Mouse (Mus musculus) cerebellum, adult (tissue): ENCODE results near the gene Ice2.

Experiments used
- ATAC-seq: cut with Nextera tagmentation; 2 replicates; pipeline ENCODE4 v1.9.2; 2017; ENCODE audit warnings: mild to moderate bottlenecking, moderate library complexity, mixed read lengths; ENCODE audit not compliant: insufficient number of reproducible peaks, low FRiP score, low TSS enrichment

Gene Ice2

DNA sequence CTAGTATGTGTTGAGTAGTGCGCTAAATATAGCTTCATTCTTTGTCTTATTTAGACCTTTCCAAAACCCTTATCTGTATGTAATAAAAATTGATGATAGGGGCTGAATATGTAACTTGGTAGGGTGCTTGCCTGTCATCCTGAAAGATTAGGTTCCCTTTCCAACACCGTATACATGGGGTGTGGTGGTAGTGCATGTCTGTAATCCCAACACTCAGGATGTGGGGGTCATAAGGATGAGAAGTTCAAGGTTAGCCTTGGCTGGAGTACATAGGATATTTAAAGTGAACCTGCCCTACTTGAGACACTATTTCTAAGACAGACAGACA lies 310 bp upstream of the Ice2 start:
- no peak for ATAC-seq

DNA sequence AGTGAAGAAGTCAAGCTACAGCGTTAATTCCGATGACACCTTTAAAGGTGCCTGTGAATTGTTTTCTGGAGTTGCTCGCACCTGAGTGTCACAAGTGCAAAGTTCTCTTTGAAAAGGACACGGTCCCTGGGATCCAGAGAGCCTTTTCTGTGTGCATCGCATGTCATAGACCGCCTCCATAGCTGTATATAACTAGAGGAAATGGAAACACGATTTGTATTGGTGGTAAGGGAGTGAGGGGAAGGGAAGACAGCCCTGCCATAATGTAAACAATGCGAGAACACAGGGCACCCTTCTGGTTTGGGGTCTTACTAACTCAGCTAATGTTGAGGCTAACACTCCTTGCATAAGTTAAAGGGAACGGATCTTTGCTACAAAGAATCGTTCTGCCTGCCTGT lies 746 bp downstream of the Ice2 start:
- ATAC-seq, result no peak

- no peak for ATAC-seq
Measured at GRCm38 (mm10) chr9:69404671-69405070, 7.0 kb downstream of the Ice2 start.

GRCm38 (mm10) chr9:69419476-69419875 lies 21.8 kb downstream of the Ice2 start:
- ATAC-seq, result no peak

DNA sequence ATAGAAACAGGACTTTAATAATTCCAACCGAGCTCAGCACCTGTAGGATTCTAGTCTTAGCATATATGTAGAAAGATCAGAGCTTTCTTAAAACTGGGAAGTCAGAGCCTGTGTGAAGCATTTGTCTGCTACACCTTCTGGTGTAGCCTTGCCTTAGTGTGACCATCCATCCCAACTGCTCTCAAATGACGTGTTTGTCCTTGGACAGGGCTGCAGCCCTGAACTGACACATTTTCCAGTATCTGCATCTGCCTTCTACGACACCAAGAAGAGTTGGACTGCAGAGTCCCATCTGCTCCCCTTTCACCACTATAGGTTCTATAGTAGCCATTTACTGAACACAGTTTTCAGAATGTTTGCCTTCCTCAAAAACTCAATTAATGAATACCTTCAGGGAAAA lies 32.8 kb downstream of the Ice2 start:
- ATAC-seq, result no peak

GRCm38 (mm10) chr9:69431863-69432555 lies 34.3 kb downstream of the Ice2 start:
- ATAC-seq, result no peak

DNA sequence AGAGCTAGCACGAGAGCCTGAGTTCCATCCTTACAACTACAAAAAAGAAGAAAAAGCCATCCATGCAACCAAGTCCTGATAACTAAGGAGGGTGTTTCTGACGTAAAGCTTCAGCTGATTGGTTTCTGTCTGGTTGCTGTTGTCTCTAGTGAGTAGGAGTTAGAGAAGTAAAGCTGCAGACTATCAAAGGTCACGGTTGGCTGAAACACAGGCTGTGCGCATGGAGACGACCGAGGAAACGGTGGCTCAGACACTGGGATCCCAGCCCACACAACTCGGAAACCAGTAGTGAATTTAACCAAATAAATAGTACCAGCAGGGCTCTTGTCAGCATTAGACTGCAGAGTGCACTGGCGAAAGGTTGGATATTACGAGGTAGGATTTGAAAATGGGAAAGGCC lies 37.5 kb downstream of the Ice2 start:
- ATAC-seq, result no peak

DNA sequence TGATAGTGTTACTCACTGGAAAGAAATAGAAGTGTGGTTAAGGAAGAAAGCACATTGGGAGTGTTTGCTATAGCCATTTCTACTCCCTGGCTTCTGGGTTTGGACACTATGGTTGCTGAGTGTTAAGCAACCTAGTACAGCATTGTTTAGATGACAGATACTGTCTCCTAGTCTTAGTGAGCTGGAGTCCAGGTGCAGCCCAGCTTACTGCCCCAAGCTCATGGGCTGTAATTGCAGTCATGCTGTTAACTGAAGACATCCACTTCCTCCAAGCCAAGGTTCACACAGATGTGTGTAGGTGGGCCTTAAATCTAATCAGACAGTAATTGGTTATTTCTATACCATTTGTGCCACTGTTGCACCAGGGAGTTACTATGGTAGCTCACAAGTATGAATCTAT lies 38.0 kb downstream of the Ice2 start:
- ATAC-seq, result no peak

- ATAC-seq, result no peak
Measured at GRCm38 (mm10) chr9:69439805-69440357, 42.2 kb downstream of the Ice2 start.

- ATAC-seq, result no peak
Measured at GRCm38 (mm10) chr9:69442471-69443038, 44.8 kb downstream of the Ice2 start.

GRCm38 (mm10) chr9:69443203-69443602 lies 45.5 kb downstream of the Ice2 start:
- ATAC-seq, result no peak

GRCm38 (mm10) chr9:69448801-69449200 lies 51.1 kb downstream of the Ice2 start:
- no peak for ATAC-seq

- no peak for ATAC-seq
Measured at GRCm38 (mm10) chr9:69450636-69451035, 52.9 kb downstream of the Ice2 start.

DNA sequence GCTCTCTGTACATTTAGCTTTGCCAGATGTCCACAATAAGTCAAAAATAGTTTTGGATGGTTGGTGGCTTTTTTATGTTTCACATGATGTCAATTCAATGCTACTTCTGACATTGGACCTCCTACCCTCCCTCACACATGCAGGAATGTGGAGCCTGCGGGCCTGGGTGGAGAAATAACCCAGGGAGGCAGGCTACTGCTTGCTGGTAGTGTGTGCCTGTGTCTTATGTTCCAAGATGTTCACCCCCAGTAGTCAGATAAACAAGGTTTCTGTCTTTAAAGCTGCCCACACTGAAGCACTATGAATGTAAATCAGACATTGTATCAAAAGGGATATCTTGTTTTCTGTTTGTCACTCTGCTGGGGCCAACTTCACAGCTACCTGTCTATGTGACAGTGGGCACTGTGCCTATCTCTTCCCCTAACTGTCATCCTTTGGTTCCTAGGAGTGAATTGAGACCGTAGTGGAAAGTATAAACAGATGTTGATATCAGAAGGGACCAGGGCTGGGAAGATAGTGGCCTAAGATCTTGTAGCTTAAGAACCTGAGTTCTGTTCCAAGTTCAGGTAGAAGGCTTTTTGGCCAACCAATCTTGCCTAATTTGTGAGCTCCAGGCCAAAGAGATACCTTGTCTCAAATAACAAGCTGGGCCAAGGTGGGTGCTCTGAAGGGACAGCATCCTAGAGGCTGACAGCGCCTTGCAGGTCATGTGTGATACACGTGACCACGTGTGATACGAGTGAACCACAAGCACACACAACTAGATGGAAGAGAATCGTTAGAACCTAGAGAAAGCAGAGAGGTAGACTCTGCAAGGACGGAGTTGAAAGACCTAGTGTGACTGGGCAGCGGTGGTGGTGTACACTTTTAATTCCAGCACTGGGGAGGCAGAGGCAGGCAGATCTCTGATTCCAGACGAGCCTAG lies 54.4 kb downstream of the Ice2 start:
- no peak for ATAC-seq

DNA sequence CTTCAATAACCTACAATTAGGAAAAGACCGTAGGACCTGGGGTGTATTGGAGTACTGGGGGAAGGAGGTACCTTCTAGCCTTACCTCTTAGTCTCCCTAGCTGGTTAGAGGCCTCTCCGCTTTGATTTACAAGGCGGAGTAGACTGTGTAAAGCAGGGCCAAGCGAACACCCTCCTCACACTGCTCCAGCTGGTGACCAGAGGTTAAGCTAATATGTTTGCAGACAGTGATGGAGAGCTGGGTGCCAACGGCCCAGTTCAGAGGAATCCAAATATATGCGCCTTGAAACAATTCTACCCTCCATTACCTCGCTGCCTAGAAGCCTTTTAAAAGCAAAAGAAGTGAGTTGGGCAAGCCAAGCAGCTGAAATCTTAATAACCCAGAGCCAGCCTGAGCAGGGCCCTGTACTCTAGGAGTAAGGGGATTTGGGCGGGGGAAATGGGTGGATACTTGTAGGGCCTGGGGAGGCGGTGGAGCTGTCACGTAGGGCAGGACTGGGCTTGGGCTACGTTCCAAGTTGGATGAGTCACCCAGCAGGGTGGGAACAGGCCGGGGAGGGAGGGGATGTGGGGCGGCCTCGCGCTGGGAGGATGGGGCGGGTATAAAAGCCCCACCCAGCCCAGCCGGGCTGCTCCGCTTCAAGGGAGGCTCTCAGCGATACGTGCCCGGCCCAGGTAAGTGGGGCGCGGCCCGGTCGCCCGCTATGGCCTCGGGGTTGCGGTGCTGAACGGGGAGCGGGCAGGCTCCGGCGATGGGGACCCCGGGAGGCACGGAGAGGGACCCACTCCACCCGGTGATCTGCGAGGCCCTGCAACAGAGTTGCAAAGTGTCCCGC lies 55.6 kb downstream of the Ice2 start, which contains the start of gene Anxa2:
Anxa2 (plus strand) TSS at position 555 of the 835 bp plus-strand sequence.
- no peak for ATAC-seq

DNA sequence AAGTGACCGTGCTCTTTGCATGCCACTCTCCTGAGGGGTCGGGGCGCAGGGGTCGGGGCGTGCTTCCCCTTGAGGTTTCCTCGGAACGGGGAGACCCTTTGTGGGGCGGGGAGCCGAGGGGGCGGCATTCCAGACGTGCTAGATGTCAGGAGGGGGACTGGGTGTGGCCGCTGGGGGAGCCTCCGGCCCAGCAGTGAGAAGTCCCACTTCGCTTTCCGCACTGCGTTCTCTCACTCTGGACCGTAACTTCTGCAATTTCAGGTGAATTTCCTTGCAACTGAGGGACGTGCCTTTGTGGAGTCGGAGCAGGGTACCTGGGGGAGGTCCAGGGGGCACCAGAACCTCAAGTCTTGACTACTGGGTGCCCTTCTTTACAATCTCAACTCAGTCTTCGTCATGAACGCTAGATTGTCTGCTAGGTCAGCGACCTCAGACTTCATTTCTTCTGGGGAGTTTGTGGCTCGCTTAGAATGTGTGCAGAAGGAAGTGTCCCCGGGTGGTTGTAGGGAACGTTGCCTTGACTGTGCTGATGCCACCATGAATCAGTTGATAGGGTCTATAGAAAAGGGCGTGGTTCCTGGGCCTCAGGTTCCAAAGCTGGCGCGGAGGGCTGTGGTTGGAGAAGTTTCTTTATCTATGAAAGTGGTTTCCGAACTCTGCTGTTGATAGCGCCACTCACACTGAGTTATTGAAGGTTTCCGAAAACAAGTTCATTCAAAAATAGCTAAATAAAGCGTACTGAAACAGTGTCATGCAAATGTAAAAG lies 56.4 kb downstream of the Ice2 start:
- ATAC-seq, result no peak

DNA sequence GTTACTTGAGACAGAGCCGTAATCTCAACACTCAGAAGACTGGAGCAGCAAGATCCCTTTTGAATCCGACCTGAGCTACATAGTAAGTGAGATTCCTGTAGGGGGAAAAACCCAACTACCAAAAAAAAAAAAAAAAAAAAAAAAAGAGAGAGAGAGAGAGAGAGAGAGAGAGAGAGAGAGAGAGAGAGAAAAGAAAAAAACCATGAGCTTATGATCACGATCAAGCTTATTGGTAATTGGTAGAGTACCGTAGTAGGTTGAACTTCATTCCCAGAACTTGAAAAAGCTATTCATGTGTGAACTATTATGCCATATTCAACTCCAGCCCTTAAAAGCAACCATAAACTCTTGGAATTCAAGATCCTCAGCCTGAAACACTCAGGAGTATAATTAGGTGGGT lies 57.0 kb downstream of the Ice2 start:
- no peak for ATAC-seq

DNA sequence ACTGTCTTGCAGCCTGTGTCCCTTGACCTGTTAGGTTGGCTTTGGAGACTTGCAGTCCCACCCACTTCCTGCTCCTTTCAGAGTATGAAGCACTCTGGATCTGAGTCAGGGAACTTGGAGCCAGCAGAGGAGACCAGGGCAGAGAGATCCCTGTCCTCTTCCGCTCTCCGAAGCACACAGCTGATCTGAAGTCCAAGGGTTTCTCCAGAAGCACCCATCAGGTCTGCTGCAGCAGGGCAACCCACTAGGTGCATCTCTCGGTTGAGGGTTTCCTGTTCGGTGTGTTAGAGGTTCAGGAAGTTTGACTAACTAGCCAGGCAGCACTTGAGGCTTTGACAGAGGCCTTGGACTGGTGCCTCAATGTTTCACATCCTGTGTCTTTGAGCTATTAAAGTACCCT lies 57.7 kb downstream of the Ice2 start:
- no peak for ATAC-seq

DNA sequence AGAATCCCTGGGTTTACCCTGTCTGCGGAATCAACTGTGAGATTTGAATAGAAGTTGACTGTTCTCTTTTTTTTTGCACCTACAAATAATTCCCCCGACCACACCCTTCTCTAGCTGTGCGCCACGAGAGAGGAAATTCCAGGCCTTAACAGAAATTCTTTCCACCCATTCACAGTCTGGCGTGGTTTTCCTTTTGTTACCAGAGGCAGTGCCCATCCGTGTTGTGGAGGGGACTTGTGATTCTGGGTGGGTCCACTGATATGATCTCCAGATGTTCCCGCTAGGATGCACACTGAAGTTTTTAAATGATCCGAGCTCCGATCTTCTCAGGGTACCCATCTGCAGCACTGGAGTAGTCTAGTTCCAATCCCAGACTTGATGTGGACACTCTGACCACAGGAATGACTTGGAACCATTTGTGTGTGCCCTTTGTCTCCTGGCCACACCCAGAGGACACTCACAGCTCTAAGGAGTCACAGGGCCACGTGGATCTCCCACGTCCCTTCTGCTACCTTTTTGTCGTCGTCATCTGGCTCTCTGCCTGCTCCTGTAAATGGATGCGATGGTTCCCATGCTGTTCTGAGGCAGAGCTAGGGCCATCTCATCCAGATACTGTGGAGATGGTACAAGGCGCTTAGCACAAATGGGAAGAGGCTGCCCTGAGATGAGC lies 58.8 kb downstream of the Ice2 start:
- no peak for ATAC-seq
